Mouse (Mus musculus) kidney, embryonic 14.5 days (tissue): ENCODE measurements around the gene Gm10570. TPM values are rescaled to one million over a fixed set of nuclear protein-coding genes. Genes with fewer than 3 reads are reported as not detected.
A peak's percentile ranks its signal among the peaks of the same experiment; 100 is the strongest.

Experiments used
- ATAC-seq: fragments of 200-750 bp; cut with Nextera tagmentation; 2 replicates; pipeline ENCODE4 v1.8.0; 2017; ENCODE audit warnings: moderate number of reproducible peaks, mild to moderate bottlenecking, moderate TSS enrichment, moderate library complexity; ENCODE audit not compliant: low FRiP score, low TSS enrichment
- H3K27ac ChIP-seq: fragments of 300-500 bp; sonication (generic); 2 replicates; pipeline ENCODE4 v1.5.1; 2014; ENCODE audit warnings: low read depth, mild to moderate bottlenecking, low read length, moderate library complexity, mixed read lengths
- H3K27me3 ChIP-seq: fragments of 300-500 bp; sonication (generic); 2 replicates; pipeline ENCODE4 v1.6.1; 2014; ENCODE audit warnings: mild to moderate bottlenecking, low read length; ENCODE audit not compliant: control insufficient read depth, insufficient read depth
- H3K36me3 ChIP-seq: fragments of 300-500 bp; sonication (generic); 2 replicates; pipeline ENCODE4 v1.6.1; 2014; ENCODE audit warnings: low read length, mixed read lengths; ENCODE audit not compliant: control insufficient read depth, insufficient read depth
- H3K4me1 ChIP-seq: fragments of 300-500 bp; sonication (generic); 2 replicates; pipeline ENCODE4 v1.6.1; 2014; ENCODE audit warnings: low read length, mixed read lengths; ENCODE audit not compliant: control insufficient read depth, insufficient read depth
- H3K4me2 ChIP-seq: fragments of 300-500 bp; sonication (generic); replicated peaks from 2 replicates; pipeline ENCODE4 v1.6.1; 2014; ENCODE audit warnings: low read depth, mild to moderate bottlenecking, low read length
- H3K4me3 ChIP-seq: fragments of 300-500 bp; sonication (generic); 2 replicates; pipeline ENCODE4 v1.5.1; 2014; ENCODE audit warnings: mild to moderate bottlenecking, low read length
- H3K9ac ChIP-seq: fragments of 300-500 bp; sonication (generic); 2 replicates; pipeline ENCODE4 v1.6.1; 2014; ENCODE audit warnings: low read depth, mild to moderate bottlenecking, low read length, moderate library complexity
- H3K9me3 ChIP-seq: fragments of 300-500 bp; sonication (generic); 2 replicates; pipeline ENCODE4 v1.6.1; 2016; ENCODE audit warnings: low read length; ENCODE audit not compliant: control insufficient read depth
- WGBS: fragments of 180-500 bp; shearing (Covaris S2); extraction: QIAGEN DNeasy Blood & Tissue Kit; methylation state at CpG from one replicate; pipeline ENCODE4 v1.1.7; 2014; 5-methylcytosine and 5-hydroxymethylcytosine counted together
- polyA plus RNA-seq: library from polyadenylated mRNA; unstranded; fragments of >200 nt; fragmentation: Nextera tagmentation; extraction: Ambion mirVana; gene quantifications from 2 replicates; pipeline ENCODE4 v1.2.1, GENCODE M21; 2014

The Gm10570 gene
- polyA plus RNA-seq, 1 experiment from 2014 or later = not detected

GRCm38 (mm10) chr4:130279105-130279504, 29.4 kb downstream of the Gm10570 start, which contains the start of gene Serinc2:
TSS of gene Serinc2 (minus strand) at chr4:130279205.
- H3K4me3 ChIP-seq = no peak within 1 kb of the TSS
- peaks cover 29% of the 10 kb centered on the region for H3K27me3 ChIP-seq
- no peak within 1 kb of the TSS for H3K27ac ChIP-seq
- H3K4me1 ChIP-seq = 0 out of 2 replicates have a peak, but pooled peaks cover 3% of the 10 kb centered on the region
- no peak for ATAC-seq
- H3K4me2 ChIP-seq = no peak within 1 kb of the TSS
- WGBS = 58% methylated on average over 2 of the region's 2 CpGs
- no peaks in the 10 kb centered on the region for H3K9me3 ChIP-seq
- no peaks in the 10 kb centered on the region for H3K36me3 ChIP-seq
- no peak within 1 kb of the TSS for H3K9ac ChIP-seq

GRCm38 (mm10) chr4:130276573-130277176, 31.8 kb downstream of the Gm10570 start:
- Histone ChIP-seq H3K27ac (no peak overlapping the region), H3K9me3 (no peaks in the 10 kb centered on the region), H3K4me3 (no peak overlapping the region), H3K9ac (no peak overlapping the region), H3K36me3 (no peaks in the 10 kb centered on the region), H3K4me1 (0 out of 2 replicates have a peak, but pooled peaks cover 10% of the 10 kb centered on the region), H3K4me2 (no peak overlapping the region), H3K27me3 (peaks cover 29% of the 10 kb centered on the region)
- 60% methylated on average over 7 of the region's 7 CpGs for WGBS
- no peak for ATAC-seq

- Histone ChIP-seq H3K4me1 (0 out of 2 replicates have a peak, but pooled peaks cover 10% of the 10 kb centered on the region), H3K4me2 (peak overlapping the region; percentile 75), H3K4me3 (peak overlapping the region; percentile 51; the same call in 1 of the 2 replicates), H3K27me3 (peaks cover 29% of the 10 kb centered on the region), H3K9ac (0 out of 2 replicates have a peak overlapping the region, but pooled peaks have one; percentile 60), H3K27ac (no peak overlapping the region), H3K9me3 (no peaks in the 10 kb centered on the region), H3K36me3 (no peaks in the 10 kb centered on the region)
- WGBS = 48% methylated on average over 5 of the region's 5 CpGs
- no peak for ATAC-seq
Measured at GRCm38 (mm10) chr4:130275823-130276105, 32.7 kb downstream of the Gm10570 start.

GRCm38 (mm10) chr4:130275016-130275822, 33.3 kb downstream of the Gm10570 start:
- Histone ChIP-seq H3K27ac (peak overlapping the region; percentile 13; the same call in 1 of the 2 replicates), H3K36me3 (no peaks in the 10 kb centered on the region), H3K9me3 (no peaks in the 10 kb centered on the region), H3K27me3 (peaks cover 29% of the 10 kb centered on the region), H3K4me2 (peak overlapping the region; percentile 75), H3K4me3 (peak overlapping the region; percentile 51), H3K4me1 (0 out of 2 replicates have a peak, but pooled peaks cover 10% of the 10 kb centered on the region), H3K9ac (peak overlapping the region; percentile 60)
- peak; percentile 56 for ATAC-seq
- 2% methylated on average over 53 of the region's 62 CpGs for WGBS

GRCm38 (mm10) chr4:130274346-130275015, 34.0 kb downstream of the Gm10570 start:
- peak overlapping the region; percentile 42 for H3K27ac ChIP-seq
- peaks cover 29% of the 10 kb centered on the region for H3K27me3 ChIP-seq
- H3K4me1 ChIP-seq = 0 out of 2 replicates have a peak, but pooled peaks cover 10% of the 10 kb centered on the region
- H3K4me2 ChIP-seq = peak overlapping the region; percentile 75
- peak; percentile 53 for ATAC-seq
- no peaks in the 10 kb centered on the region for H3K9me3 ChIP-seq
- under 1% methylated on average over 29 of the region's 29 CpGs for WGBS
- peak overlapping the region; percentile 51 for H3K4me3 ChIP-seq
- H3K9ac ChIP-seq = peak overlapping the region; percentile 60
- no peaks in the 10 kb centered on the region for H3K36me3 ChIP-seq

- Histone ChIP-seq H3K27ac (peak overlapping the region; percentile 42), H3K9ac (peak overlapping the region; percentile 60), H3K27me3 (peaks cover 23% of the 10 kb centered on the region), H3K4me2 (peak overlapping the region; percentile 75), H3K9me3 (no peaks in the 10 kb centered on the region), H3K4me1 (0 out of 2 replicates have a peak, but pooled peaks cover 10% of the 10 kb centered on the region), H3K36me3 (no peaks in the 10 kb centered on the region), H3K4me3 (peak overlapping the region; percentile 51)
- ATAC-seq = peak; percentile 29; the same call in 1 of the 2 replicates
- 8% methylated on average over 11 of the region's 12 CpGs for WGBS
Measured at GRCm38 (mm10) chr4:130273698-130274345, 34.7 kb downstream of the Gm10570 start.

- no peak overlapping the region for H3K4me2 ChIP-seq
- no peaks in the 10 kb centered on the region for H3K9me3 ChIP-seq
- no peaks in the 10 kb centered on the region for H3K36me3 ChIP-seq
- no peak overlapping the region for H3K4me3 ChIP-seq
- no peak overlapping the region for H3K27ac ChIP-seq
- H3K27me3 ChIP-seq = peaks cover 7% of the 10 kb centered on the region
- H3K4me1 ChIP-seq = 0 out of 2 replicates have a peak, but pooled peaks cover 10% of the 10 kb centered on the region
- ATAC-seq = no peak
- H3K9ac ChIP-seq = no peak overlapping the region
- WGBS = 85% methylated on average over 6 of the region's 6 CpGs
Measured at GRCm38 (mm10) chr4:130270611-130271347, 37.7 kb downstream of the Gm10570 start.

- H3K36me3 ChIP-seq = no peaks in the 10 kb centered on the region
- ATAC-seq = no peak
- no peak overlapping the region for H3K27ac ChIP-seq
- H3K4me1 ChIP-seq = 0 out of 2 replicates have a peak, but pooled peaks cover 10% of the 10 kb centered on the region
- H3K9ac ChIP-seq = no peak overlapping the region
- no peak overlapping the region for H3K4me3 ChIP-seq
- WGBS = 84% methylated on average over 8 of the region's 8 CpGs
- H3K27me3 ChIP-seq = peaks cover under 1% of the 10 kb centered on the region
- no peaks in the 10 kb centered on the region for H3K9me3 ChIP-seq
- H3K4me2 ChIP-seq = no peak overlapping the region
Measured at GRCm38 (mm10) chr4:130270089-130270488, 38.4 kb downstream of the Gm10570 start.
